Mouse (Mus musculus) leukemia stem cell, adult 10-12 weeks (primary cell): Measurements from ENCODE around the gene Lrrc34. TPM values are rescaled to one million over a fixed set of nuclear protein-coding genes. Genes with fewer than 3 reads are reported as not detected.

Experiments used
- polyA plus RNA-seq: library from polyadenylated mRNA; stranded (reverse); fragments of >175 nt; gene quantifications from 2 replicates; pipeline ENCODE4 v1.2.3, GENCODE M21; 2012; ENCODE audit warnings: low replicate concordance

Lrrc34 gene
- polyA plus RNA-seq = not detected in 2 replicates

DNA sequence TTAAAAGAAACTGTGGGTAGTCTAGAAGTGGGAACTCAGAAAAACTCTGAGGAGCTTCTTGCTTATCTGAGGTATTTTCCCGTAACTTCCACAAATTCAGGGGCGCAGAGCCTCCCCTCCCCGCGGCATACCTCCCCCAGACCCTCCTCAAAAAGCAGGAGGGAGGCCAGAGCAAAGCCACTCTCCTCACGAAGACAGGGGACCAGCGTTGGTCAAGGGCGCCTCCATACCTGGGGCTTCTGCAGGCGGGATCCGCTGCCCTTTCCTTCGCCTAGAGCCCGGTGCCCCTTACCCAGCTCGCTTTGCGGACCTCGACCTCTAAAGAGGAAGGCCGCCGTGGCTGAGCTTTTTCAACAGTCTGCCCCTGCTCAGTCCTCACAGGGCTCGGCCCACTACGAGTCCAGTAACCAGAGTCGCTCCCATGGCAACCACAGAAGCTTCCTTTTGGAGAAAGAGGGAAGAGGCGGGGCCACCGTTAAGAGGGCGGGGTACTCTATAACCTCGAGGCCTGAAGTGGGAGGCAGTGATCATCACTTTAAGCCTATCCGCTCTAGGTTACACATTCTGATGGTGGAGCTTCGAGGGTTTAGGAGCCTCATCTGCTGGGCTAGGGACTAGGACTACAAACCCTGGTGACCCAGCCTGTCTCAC lies at the start of gene Lrrc34:
TSS of gene Lrrc34 (minus strand) at position 430 of the 651 bp plus-strand sequence.

GRCm38 (mm10) chr3:30644207-30644606 lies 3.5 kb downstream of the Lrrc34 start, which contains the start of gene Lrriq4:
Gene Lrriq4, plus strand, starts transcription at chr3:30644507.

DNA sequence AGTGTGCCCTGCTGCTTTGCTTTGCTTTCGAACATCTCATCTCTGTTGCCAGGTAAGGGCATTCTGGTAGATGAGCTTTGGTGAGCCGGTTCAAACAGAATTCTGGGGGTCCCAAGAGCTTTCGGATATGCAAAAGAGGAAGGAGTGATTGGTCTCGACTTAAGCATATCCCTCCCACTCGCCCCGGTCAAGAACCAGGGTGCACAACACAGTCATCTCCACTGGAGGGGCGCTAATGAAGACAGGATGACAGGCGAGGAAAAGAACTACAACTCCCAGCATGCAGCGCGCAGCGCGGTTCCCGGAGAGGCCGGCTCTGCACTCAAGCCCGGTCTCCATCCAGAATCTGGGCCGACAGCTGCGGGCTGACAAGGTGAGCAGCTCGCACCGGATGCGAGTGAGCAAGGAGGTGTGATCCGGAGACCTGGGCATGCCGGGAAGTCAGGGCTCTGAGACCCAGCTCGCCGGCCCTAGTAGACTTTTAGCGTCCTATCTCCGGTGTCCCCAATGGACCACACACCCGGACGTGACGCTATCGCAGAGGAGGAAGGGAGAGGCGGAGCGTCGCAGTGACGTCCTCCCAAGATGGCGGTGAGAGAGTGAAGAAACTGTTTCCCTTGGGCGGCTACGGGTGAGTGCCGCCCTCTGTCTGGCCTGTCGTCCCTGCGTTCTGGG lies 45.5 kb downstream of the Lrrc34 start, which contains the start of gene Mynn:
TSS of gene Mynn (plus strand) at position 1 of the 675 bp plus-strand sequence.

GRCm38 (mm10) chr3:30599711-30600545 lies 47.7 kb downstream of the Lrrc34 start, which contains the start of gene Actrt3:
Gene Actrt3, minus strand, starts transcription at chr3:30599939.

Other genes starting within 250 kb of the Lrrc34 start
- gene Mecom, start 99.9 kb downstream of the Lrrc34 start, polyA plus RNA-seq = 0.06 TPM in 1 of 2 replicates, not detected in the other
- gene Actrt3, start 47.9 kb downstream of the Lrrc34 start, polyA plus RNA-seq = not detected in 2 replicates
- 0.17 and 1.4 TPM in 2 replicates for gene Mynn, start 45.8 kb downstream of the Lrrc34 start, polyA plus RNA-seq
- not detected in 2 replicates for gene Lrriq4, start 3.4 kb downstream of the Lrrc34 start, polyA plus RNA-seq
- gene Lrrc31, start 52.0 kb upstream of the Lrrc34 start, polyA plus RNA-seq = not detected in 2 replicates
- not detected in 2 replicates for gene Samd7, start 98.4 kb upstream of the Lrrc34 start, polyA plus RNA-seq
- 10.2 and 10.4 TPM in 2 replicates for gene Sec62, start 145.0 kb upstream of the Lrrc34 start, polyA plus RNA-seq
- 0.08 TPM in 1 of 2 replicates, not detected in the other for gene Gpr160, start 208.1 kb upstream of the Lrrc34 start, polyA plus RNA-seq